ENCODE assay signal across 9 mouse cellular contexts in the genomic region with DNA sequence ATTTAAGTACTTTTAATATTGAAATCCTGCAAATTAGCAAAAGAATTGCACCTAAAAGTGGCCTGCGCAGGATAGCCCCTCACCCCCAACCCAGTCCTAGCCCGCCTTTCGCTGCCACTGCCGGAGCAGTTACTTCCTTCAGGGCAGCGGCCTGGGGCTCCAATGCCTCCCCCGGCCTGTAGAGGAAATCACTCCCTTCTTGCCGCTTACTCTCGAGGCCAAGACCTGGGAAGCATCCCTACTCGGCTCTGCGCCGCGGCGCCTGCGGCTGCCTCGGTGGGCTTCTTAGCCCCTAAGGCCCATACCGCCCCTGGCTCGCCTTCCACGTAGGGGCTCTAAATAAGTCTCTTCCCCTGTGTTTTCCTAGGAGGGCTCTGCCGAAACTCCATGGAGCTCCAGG. TPM values are rescaled to one million over a fixed set of nuclear protein-coding genes. Genes with fewer than 3 reads are reported as not detected.
A peak's percentile ranks its signal among the peaks of the same experiment; 100 is the strongest.
DNase-seq lines count a peak whose midpoint lies in the region; ATAC-seq and TF ChIP-seq lines count a peak whose summit lies in the region.
"Had no signal": no experiment of that assay in that cellular context is flagged by ENCODE, and none has a peak within 500 bp of the region (broad histone marks: within the 10 kb centered on the region; RNA-seq: fewer than 3 reads in every experiment).

No protein-coding gene starts in this region.

- TF ChIP-seq CTCF in midbrain, postnatal 0 days (IDR thresholded peaks at IDR 0.05): no peak

- H3K4me2 ChIP-seq in heart, embryonic 11.5 days: peak overlapping the region; percentile 91
- H3K4me2 ChIP-seq in forebrain, embryonic 13.5 days: peak overlapping the region; percentile 86
- peak overlapping the region; percentile 74 for H3K4me2 ChIP-seq in midbrain, postnatal 0 days (ENCODE audit: low read depth, low read length, poor library complexity, severe bottlenecking)

- 0 out of 2 replicates have a peak, but pooled peaks cover 3% of the 10 kb centered on the region for H3K36me3 ChIP-seq in heart, embryonic 11.5 days (ENCODE audit: control insufficient read depth, insufficient read depth, low read length)
- H3K36me3 ChIP-seq in forebrain, embryonic 13.5 days (ENCODE audit: poor library complexity, severe bottlenecking): peaks cover 39% of the 10 kb centered on the region
- peaks cover 52% of the 10 kb centered on the region for H3K36me3 ChIP-seq in limb, embryonic 10.5 days
- H3K36me3 ChIP-seq in midbrain, postnatal 0 days (ENCODE audit: insufficient read depth, low read length): no peaks in the 10 kb centered on the region

- H3K9me3 ChIP-seq in heart, embryonic 11.5 days (replicated peaks; ENCODE audit: control insufficient read depth, low read length): no peaks in the 10 kb centered on the region
- no peaks in the 10 kb centered on the region for H3K9me3 ChIP-seq in forebrain, embryonic 13.5 days (replicated peaks)
- H3K9me3 ChIP-seq in limb, embryonic 10.5 days (replicated peaks): no peaks in the 10 kb centered on the region
- H3K9me3 ChIP-seq in midbrain, postnatal 0 days (ENCODE audit: low read length): no peaks in the 10 kb centered on the region

- H3K27ac ChIP-seq in heart, embryonic 11.5 days (ENCODE audit: low read depth, low read length): peak overlapping the region; percentile 98
- peak overlapping the region; percentile 98 for H3K27ac ChIP-seq in forebrain, embryonic 13.5 days
- H3K27ac ChIP-seq in limb, embryonic 10.5 days: peak overlapping the region; percentile 93
- H3K27ac ChIP-seq in midbrain, postnatal 0 days (ENCODE audit: low read depth, low read length): peak overlapping the region; percentile 84

- no peaks in the 10 kb centered on the region for H3K27me3 ChIP-seq in heart, embryonic 11.5 days (ENCODE audit: control insufficient read depth, insufficient read depth, low read length)
- 0 out of 2 replicates have a peak, but pooled peaks cover 3% of the 10 kb centered on the region for H3K27me3 ChIP-seq in forebrain, embryonic 13.5 days
- H3K27me3 ChIP-seq in limb, embryonic 10.5 days (ENCODE audit: low read depth, poor library complexity, severe bottlenecking): peaks cover 26% of the 10 kb centered on the region; the same call in 1 of the 2 replicates
- 0 out of 2 replicates have a peak, but pooled peaks cover 4% of the 10 kb centered on the region for H3K27me3 ChIP-seq in midbrain, postnatal 0 days (ENCODE audit: insufficient read depth, low read length)
- H3K27me3 ChIP-seq: CH12.LX had no signal

- WGBS in heart, embryonic 11.5 days (ENCODE audit: insufficient replicate concordance): 5% methylated on average over 19 of the region's 19 CpGs
- WGBS in forebrain, embryonic 13.5 days: 3% methylated on average over 19 of the region's 19 CpGs
- 2% methylated on average over 19 of the region's 19 CpGs for WGBS in limb, embryonic 10.5 days
- 8% methylated on average over 19 of the region's 19 CpGs for WGBS in midbrain, postnatal 0 days

- ATAC-seq in heart, embryonic 11.5 days (replicated peaks; ENCODE audit: insufficient number of reproducible peaks, low FRiP score, low TSS enrichment): no peak
- ATAC-seq in forebrain, embryonic 13.5 days: no peak
- no peak for ATAC-seq in midbrain, postnatal 0 days (ENCODE audit: low FRiP score)

- intact Hi-C loops in heart, postnatal 25 days (cut with DNase I): loop anchor here (10.0 kb wide), 1 partner anchor 475 kb away; a partner anchor contains a TSS

- peaks cover 34% of the 10 kb centered on the region for H3K4me1 ChIP-seq in heart, embryonic 11.5 days (ENCODE audit: control insufficient read depth, insufficient read depth, low read length)
- peaks cover 50% of the 10 kb centered on the region for H3K4me1 ChIP-seq in forebrain, embryonic 13.5 days
- H3K4me1 ChIP-seq in limb, embryonic 10.5 days: peaks cover 61% of the 10 kb centered on the region
- H3K4me1 ChIP-seq in midbrain, postnatal 0 days (ENCODE audit: insufficient read depth, low read length): no peaks in the 10 kb centered on the region

- no peak for DNase-seq in heart, postnatal 25 days (ENCODE audit: low spot score)
- DNase-seq in limb, embryonic 10.5 days (ENCODE audit: low spot score): peak; percentile 73
- no peak for DNase-seq in midbrain, postnatal 0 days (ENCODE audit: low spot score)
- no peak for DNase-seq in layer of hippocampus, postnatal 10 days (ENCODE audit: low spot score in 2 of 2)
- DNase-seq in thymus, postnatal 25 days: no peak
- no peak for DNase-seq in urinary bladder, postnatal 10 days (ENCODE audit: low spot score)

- H3K4me3 ChIP-seq in heart, embryonic 11.5 days (ENCODE audit: low read depth, low read length): peak overlapping the region; percentile 63
- peak overlapping the region; percentile 91 for H3K4me3 ChIP-seq in forebrain, embryonic 13.5 days
- peak overlapping the region; percentile 77 for H3K4me3 ChIP-seq in limb, embryonic 10.5 days
- H3K4me3 ChIP-seq in midbrain, postnatal 0 days (ENCODE audit: low read depth, low read length): peak overlapping the region; percentile 56

- H3K9ac ChIP-seq in heart, embryonic 11.5 days (ENCODE audit: low read depth, low read length): peak overlapping the region; percentile 99
- peak overlapping the region; percentile 100 for H3K9ac ChIP-seq in forebrain, embryonic 13.5 days
- peak overlapping the region; percentile 69 for H3K9ac ChIP-seq in midbrain, postnatal 0 days (replicated peaks; ENCODE audit: low read length, poor library complexity, severe bottlenecking)

RNA-seq across cellular contexts. Expression of a gene that starts 5.4 kb away (rescaled TPM):
- polyA plus RNA-seq in heart, embryonic 11.5 days (2014; fragmentation: Nextera tagmentation; extraction: Ambion mirVana): 50.5 and 59.8 TPM in 2 replicates
- total RNA-seq in heart, postnatal 25 days (2021): 10 to 100 TPM; 22.3 to 23.0 TPM
- polyA plus RNA-seq in forebrain, embryonic 13.5 days (2015; fragmentation: Nextera tagmentation; extraction: Ambion mirVana): 128 and 130 TPM in 2 replicates
- polyA plus RNA-seq in limb, embryonic 10.5 days (2016; fragmentation: Nextera tagmentation; extraction: Ambion mirVana): 63.2 and 65.7 TPM in 2 replicates
- 121 and 147 TPM in 2 replicates for total RNA-seq in midbrain, postnatal 0 days (2014; rRNA removed)
- polyA plus RNA-seq in midbrain, postnatal 0 days (2015; fragmentation: Nextera tagmentation; extraction: Ambion mirVana): 52.1 and 58.3 TPM in 2 replicates
- 10 to 100 TPM; 49.6 to 50.6 TPM for total RNA-seq in layer of hippocampus, postnatal 10 days (2021)
- total RNA-seq: CH12.LX had no signal
